15 mouse cellular contexts compared by ENCODE assay signal in genomic region chr11:96620006-96620405, GRCm38 (mm10).
DNase-seq lines count a peak whose midpoint lies in the region; ATAC-seq and TF ChIP-seq lines count a peak whose summit lies in the region.
"Had no signal": no experiment of that assay in that cellular context is flagged by ENCODE, and none has a peak within 500 bp of the region (broad histone marks: within the 10 kb centered on the region; RNA-seq: fewer than 3 reads in every experiment).

No protein-coding gene starts in this region.

- TF ChIP-seq EP300 in heart, adult 2 months (IDR thresholded peaks at IDR 0.05; ENCODE audit: insufficient read depth, low read depth, low read length), result no peak
- no peak for TF ChIP-seq EP300 in CH12.LX (IDR thresholded peaks at IDR 0.05; ENCODE audit: low read length)

- TF ChIP-seq POLR2A in heart, adult 2 months (IDR thresholded peaks at IDR 0.05; ENCODE audit: insufficient read depth, low read depth, low read length), result 0 out of 2 replicates have a peak, but pooled peaks have one; percentile 19
- no peak for TF ChIP-seq POLR2A in CH12.LX (IDR thresholded peaks at IDR 0.05; ENCODE audit: low read depth, low read length)

- in situ Hi-C loops in CH12.LX (cut with MboI; ENCODE audit: low pct_ligation_motif_present, low pct_unique_long_range_greater_than_20kb, low sequenced_read_pairs), result no loop called here

- H3K36me3 ChIP-seq in heart, adult 2 months (ENCODE audit: control insufficient read depth, insufficient read depth, low read length), result peaks cover 2% of the 10 kb centered on the region; the same call in 1 of the 2 replicates
- no peaks in the 10 kb centered on the region for H3K36me3 ChIP-seq in kidney, postnatal 0 days (ENCODE audit: insufficient read depth, low read length)
- no peaks in the 10 kb centered on the region for H3K36me3 ChIP-seq in CH12.LX (replicated peaks in 1 of 2; ENCODE audit: control insufficient read depth in 1 of 2, insufficient read depth in 1 of 2, low read length in 1 of 2)
- H3K36me3 ChIP-seq in hindbrain, embryonic 14.5 days (replicated peaks; ENCODE audit: control insufficient read depth, insufficient read depth), result no peaks in the 10 kb centered on the region
- H3K36me3 ChIP-seq: heart, embryonic 12.5 days; limb, embryonic 10.5 days; liver, embryonic 13.5 days; stomach, embryonic 15.5 days had no signal

- no peak for ATAC-seq in kidney, postnatal 0 days (replicated peaks; ENCODE audit: low FRiP score, low read depth)
- no peak for ATAC-seq in hindbrain, embryonic 14.5 days (ENCODE audit: low FRiP score)
- ATAC-seq: forebrain, embryonic 16.5 days had no signal

- TF ChIP-seq RAD21 in CH12.LX (IDR thresholded peaks at IDR 0.05; ENCODE audit: low read depth, low read length), result no peak

- no peaks in the 10 kb centered on the region for H3K9me3 ChIP-seq in kidney, postnatal 0 days (replicated peaks; ENCODE audit: low read length)
- no peaks in the 10 kb centered on the region for H3K9me3 ChIP-seq in CH12.LX (replicated peaks; ENCODE audit: low read length)
- no peaks in the 10 kb centered on the region for H3K9me3 ChIP-seq in hindbrain, embryonic 14.5 days (ENCODE audit: control insufficient read depth, low read length)
- H3K9me3 ChIP-seq: heart, embryonic 12.5 days; limb, embryonic 10.5 days; liver, embryonic 13.5 days; stomach, embryonic 15.5 days had no signal

- H3K4me2 ChIP-seq in kidney, postnatal 0 days (ENCODE audit: low read length), result peak overlapping the region; percentile 44
- peak overlapping the region; percentile 53 for H3K4me2 ChIP-seq in CH12.LX (ENCODE audit: insufficient read depth, low read depth, poor library complexity, severe bottlenecking)
- peak overlapping the region; percentile 31 for H3K4me2 ChIP-seq in hindbrain, embryonic 14.5 days (replicated peaks)
- H3K4me2 ChIP-seq: heart, embryonic 12.5 days; liver, embryonic 13.5 days; stomach, embryonic 15.5 days had no signal

- no peak for TF ChIP-seq CTCF in heart, adult 2 months (IDR thresholded peaks at IDR 0.05)
- no peak for TF ChIP-seq CTCF in kidney, postnatal 0 days (IDR thresholded peaks at IDR 0.05; ENCODE audit: low read depth)
- TF ChIP-seq CTCF in CH12.LX (conservative IDR thresholded peaks at IDR 0.05 in 1 of 2, IDR thresholded peaks at IDR 0.05 in 1 of 2; ENCODE audit: low read depth in 2 of 2, low read length in 2 of 2), result no peak

- no peak for DNase-seq in heart, adult 2 months
- no peak for DNase-seq in heart, adult 8-10 months (ENCODE audit: low spot score)
- no peak for DNase-seq in kidney, postnatal 0 days (ENCODE audit: low spot score)
- no peak for DNase-seq in kidney, postnatal 25 days
- DNase-seq in CH12.LX (ENCODE audit: extremely low read depth), result no peak
- no peak for DNase-seq in hindbrain, embryonic 14.5 days (ENCODE audit: low spot score)
- DNase-seq in right cerebral cortex, postnatal 4 days, result no peak
- no peak for DNase-seq in layer of hippocampus, adult 9-11 months
- DNase-seq: cerebellum, postnatal 25 days; liver, embryonic 13.5 days; thymus, postnatal 25 days had no signal

- no peaks in the 10 kb centered on the region for H3K79me2 ChIP-seq in heart, adult 2 months (replicated peaks; ENCODE audit: control insufficient read depth, insufficient read depth, low read length)
- no peaks in the 10 kb centered on the region for H3K79me2 ChIP-seq in CH12.LX (replicated peaks; ENCODE audit: control insufficient read depth, extremely low read depth, insufficient read depth, poor library complexity, severe bottlenecking)

- H3K27me3 ChIP-seq in heart, adult 2 months (ENCODE audit: control insufficient read depth, insufficient read depth, low read length), result no peaks in the 10 kb centered on the region
- H3K27me3 ChIP-seq in kidney, postnatal 0 days (ENCODE audit: insufficient read depth, low read length), result no peaks in the 10 kb centered on the region
- peaks cover 36% of the 10 kb centered on the region for H3K27me3 ChIP-seq in CH12.LX (replicated peaks)
- no peaks in the 10 kb centered on the region for H3K27me3 ChIP-seq in hindbrain, embryonic 14.5 days (ENCODE audit: control insufficient read depth, insufficient read depth, low read length)

- no peak overlapping the region for H3K4me3 ChIP-seq in heart, adult 2 months
- 0 out of 2 replicates have a peak overlapping the region, but pooled peaks have one; percentile 1 for H3K4me3 ChIP-seq in kidney, postnatal 0 days (replicated peaks; ENCODE audit: low read depth, low read length)
- no peak overlapping the region for H3K4me3 ChIP-seq in CH12.LX (replicated peaks in 1 of 3; ENCODE audit: low read depth in 2 of 3, low read length in 2 of 3, poor library complexity in 1 of 3)
- no peak overlapping the region for H3K4me3 ChIP-seq in hindbrain, embryonic 14.5 days (replicated peaks; ENCODE audit: low read length)
- H3K4me3 ChIP-seq: heart, embryonic 12.5 days; liver, embryonic 13.5 days; stomach, embryonic 15.5 days had no signal

- WGBS in heart, adult 2 months, result 38% methylated on average over 7 of the region's 7 CpGs
- WGBS in kidney, postnatal 0 days, result 33% methylated on average over 7 of the region's 7 CpGs
- WGBS in hindbrain, embryonic 14.5 days, result 28% methylated on average over 7 of the region's 7 CpGs

- dilution Hi-C loops in CH12.LX (cut with MboI; ENCODE audit: extremely low pct_ligation_motif_present, extremely low pct_unique_long_range_greater_than_20kb, low sequenced_read_pairs), result no loop called here

- no peak overlapping the region for H3K9ac ChIP-seq in heart, adult 2 months (ENCODE audit: low read depth, low read length)
- no peak overlapping the region for H3K9ac ChIP-seq in kidney, postnatal 0 days (ENCODE audit: low read depth, low read length)
- H3K9ac ChIP-seq in CH12.LX (ENCODE audit: insufficient read depth, low read depth), result no peak overlapping the region
- H3K9ac ChIP-seq in hindbrain, embryonic 14.5 days, result peak overlapping the region; percentile 38
- H3K9ac ChIP-seq: heart, embryonic 12.5 days; liver, embryonic 13.5 days; stomach, embryonic 15.5 days had no signal

- peak overlapping the region; percentile 10; the same call in 1 of the 2 replicates for H3K27ac ChIP-seq in heart, adult 2 months
- peak overlapping the region; percentile 73; the same call in 1 of the 2 replicates for H3K27ac ChIP-seq in kidney, postnatal 0 days
- no peak overlapping the region for H3K27ac ChIP-seq in CH12.LX (ENCODE audit: insufficient read depth, low read depth)
- H3K27ac ChIP-seq in hindbrain, embryonic 14.5 days, result peak overlapping the region; percentile 80
- H3K27ac ChIP-seq: limb, embryonic 10.5 days; liver, embryonic 13.5 days; stomach, embryonic 15.5 days had no signal

- intact Hi-C loops in heart, adult 2 months (cut with DNase I), result loop anchor here (2.0 to 5.0 kb wide), 3 partner anchors 43 to 341 kb away; no protein-coding TSS in a partner anchor

- H3K4me1 ChIP-seq in heart, adult 2 months (ENCODE audit: control insufficient read depth, insufficient read depth, low read length), result peaks cover 1% of the 10 kb centered on the region
- peaks cover 4% of the 10 kb centered on the region; the same call in 1 of the 2 replicates for H3K4me1 ChIP-seq in kidney, postnatal 0 days (replicated peaks; ENCODE audit: insufficient read depth, low read length)
- peaks cover 0 to 3% of the 10 kb centered on the region in 2 experiments; a peak in 2 of 4 replicates for H3K4me1 ChIP-seq in CH12.LX (ENCODE audit: control insufficient read depth in 1 of 2, insufficient read depth in 2 of 2)
- H3K4me1 ChIP-seq in hindbrain, embryonic 14.5 days (replicated peaks; ENCODE audit: control insufficient read depth, insufficient read depth, low read length), result peaks cover 31% of the 10 kb centered on the region
- H3K4me1 ChIP-seq: heart, embryonic 12.5 days had no signal

TF ChIP-seq in CH12.LX, 34 proteins besides CTCF, POLR2A, EP300 and RAD21:
- no peak for TF ChIP-seq KAT2A (IDR thresholded peaks at IDR 0.05; ENCODE audit: insufficient replicate concordance, low read length)
- TF ChIP-seq ETS1 (conservative IDR thresholded peaks at IDR 0.05; ENCODE audit: low read depth, low read length), result no peak
- TF ChIP-seq JUND (conservative IDR thresholded peaks at IDR 0.05; ENCODE audit: low read depth, low read length), result no peak
- no peak for TF ChIP-seq ZC3H11A (IDR thresholded peaks at IDR 0.05; ENCODE audit: low read depth, low read length)
- no peak for TF ChIP-seq CHD2 (IDR thresholded peaks at IDR 0.05; ENCODE audit: low read length)
- no peak for TF ChIP-seq SMC3 (IDR thresholded peaks at IDR 0.05; ENCODE audit: low read depth, low read length)
- TF ChIP-seq GABPA (IDR thresholded peaks at IDR 0.05; ENCODE audit: insufficient replicate concordance, low read depth, low read length), result no peak
- no peak for TF ChIP-seq SIN3A (IDR thresholded peaks at IDR 0.05; ENCODE audit: low read length)
- TF ChIP-seq ELF1 (IDR thresholded peaks at IDR 0.05; ENCODE audit: low read depth, low read length), result no peak
- TF ChIP-seq JUN (IDR thresholded peaks at IDR 0.05; ENCODE audit: insufficient read depth, low read depth, low read length), result no peak
- TF ChIP-seq UBTF (IDR thresholded peaks at IDR 0.05; ENCODE audit: low read depth, low read length), result no peak
- no peak for TF ChIP-seq MAZ (IDR thresholded peaks at IDR 0.05; ENCODE audit: low read depth, low read length)
- TF ChIP-seq TBP (conservative IDR thresholded peaks at IDR 0.05; ENCODE audit: low read depth, low read length), result no peak
- no peak for TF ChIP-seq MXI1 (IDR thresholded peaks at IDR 0.05; ENCODE audit: low read depth, low read length)
TF ChIP-seq in CH12.LX: peak in this region for 0.
